Mouse (Mus musculus) Muller cell, postnatal 12 days (primary cell): ENCODE results near the gene Prkcz.

Experiments
- DNase-seq: peaks from one replicate; pipeline ENCODE4 v3.0.0-alpha.2; 2015; ENCODE audit errors: inconsistent ontology term

The Prkcz gene

GRCm38 (mm10) chr4:155308679-155309078, 52.5 kb downstream of the Prkcz start:
- no peak for DNase-seq

GRCm38 (mm10) chr4:155308068-155308467, 53.1 kb downstream of the Prkcz start:
- peak; percentile 69 for DNase-seq

- no peak for DNase-seq
Measured at GRCm38 (mm10) chr4:155307591-155307990, 53.6 kb downstream of the Prkcz start.

- DNase-seq, result no peak
Measured at GRCm38 (mm10) chr4:155306356-155307242, 54.6 kb downstream of the Prkcz start.

GRCm38 (mm10) chr4:155305531-155306031, 55.6 kb downstream of the Prkcz start:
- DNase-seq, result no peak

GRCm38 (mm10) chr4:155304508-155305096, 56.6 kb downstream of the Prkcz start:
- DNase-seq, result no peak

GRCm38 (mm10) chr4:155301965-155302364, 59.2 kb downstream of the Prkcz start:
- no peak for DNase-seq

- DNase-seq, result no peak
Measured at GRCm38 (mm10) chr4:155301098-155301447, 60.1 kb downstream of the Prkcz start.

GRCm38 (mm10) chr4:155300421-155301097, 60.6 kb downstream of the Prkcz start:
- no peak for DNase-seq

- no peak for DNase-seq
Measured at GRCm38 (mm10) chr4:155298826-155299225, 62.3 kb downstream of the Prkcz start.

GRCm38 (mm10) chr4:155297057-155297456, 64.1 kb downstream of the Prkcz start:
- no peak for DNase-seq

GRCm38 (mm10) chr4:155295996-155296395, 65.2 kb downstream of the Prkcz start:
- DNase-seq, result no peak

- no peak for DNase-seq
Measured at GRCm38 (mm10) chr4:155295026-155295590, 66.1 kb downstream of the Prkcz start.

- no peak for DNase-seq
Measured at GRCm38 (mm10) chr4:155294381-155294780, 66.8 kb downstream of the Prkcz start.

GRCm38 (mm10) chr4:155292863-155293262, 68.3 kb downstream of the Prkcz start:
- no peak for DNase-seq

- DNase-seq, result no peak
Measured at GRCm38 (mm10) chr4:155290045-155290444, 71.1 kb downstream of the Prkcz start.

GRCm38 (mm10) chr4:155288586-155288985, 72.6 kb downstream of the Prkcz start:
- no peak for DNase-seq

GRCm38 (mm10) chr4:155287713-155288112, 73.4 kb downstream of the Prkcz start:
- DNase-seq, result no peak

GRCm38 (mm10) chr4:155286090-155286489, 75.1 kb downstream of the Prkcz start:
- DNase-seq, result no peak

- DNase-seq, result no peak
Measured at GRCm38 (mm10) chr4:155284521-155285379, 76.4 kb downstream of the Prkcz start.

GRCm38 (mm10) chr4:155283585-155283984, 77.6 kb downstream of the Prkcz start:
- no peak for DNase-seq
